9 mouse cellular contexts compared by ENCODE assay signal in genomic region chr8:126267118-126267517, GRCm38 (mm10). TPM values are rescaled to one million over a fixed set of nuclear protein-coding genes. Genes with fewer than 3 reads are reported as not detected.
DNase-seq lines count a peak whose midpoint lies in the region; ATAC-seq and TF ChIP-seq lines count a peak whose summit lies in the region.
"Had no signal": no experiment of that assay in that cellular context is flagged by ENCODE, and none has a peak within 500 bp of the region (broad histone marks: within the 10 kb centered on the region; RNA-seq: fewer than 3 reads in every experiment).

No protein-coding gene starts in this region.

- TF ChIP-seq CTCF in small intestine, adult 2 months (IDR thresholded peaks at IDR 0.05; ENCODE audit: extremely low read depth, insufficient read length, insufficient replicate concordance, low read depth, low read length), result peak; percentile 48; the same call in 1 of the 2 replicates

- DNase-seq in cerebellum, adult 11 months, result peak; percentile 28
- DNase-seq in cerebellum, adult 9-11 months, result no peak
- peak; percentile 6 for DNase-seq in ovary, postnatal 14 days (ENCODE audit: low spot score)
- DNase-seq in ovary, postnatal 36 days (ENCODE audit: low spot score), result no peak
- DNase-seq in embryo, embryonic 9.5 days (ENCODE audit: extremely low spot score), result peak; percentile 4
- DNase-seq in ovary, postnatal 10 days (ENCODE audit: low spot score), result no peak

- H3K36me3 ChIP-seq in small intestine, adult 2 months (ENCODE audit: control insufficient read depth, insufficient read depth, low read length), result no peaks in the 10 kb centered on the region
- no peaks in the 10 kb centered on the region for H3K36me3 ChIP-seq in intestine, embryonic 15.5 days

- WGBS in small intestine, adult 2 months, result 19% methylated on average over 8 of the region's 8 CpGs
- 29% methylated on average over 8 of the region's 8 CpGs for WGBS in intestine, embryonic 15.5 days

- no peak overlapping the region for H3K4me2 ChIP-seq in intestine, embryonic 15.5 days (replicated peaks)

- H3K9me3 ChIP-seq in intestine, embryonic 15.5 days, result no peaks in the 10 kb centered on the region

- no peaks in the 10 kb centered on the region for H3K27me3 ChIP-seq in small intestine, adult 2 months (ENCODE audit: control insufficient read depth, insufficient read depth, low read length)
- no peaks in the 10 kb centered on the region for H3K27me3 ChIP-seq in intestine, embryonic 15.5 days (replicated peaks)

- no peak for ATAC-seq in intestine, embryonic 15.5 days

- H3K4me1 ChIP-seq in small intestine, adult 2 months (ENCODE audit: control insufficient read depth, insufficient read depth, insufficient read length, low read length), result no peaks in the 10 kb centered on the region
- H3K4me1 ChIP-seq in intestine, embryonic 15.5 days (replicated peaks), result no peaks in the 10 kb centered on the region

- H3K9ac ChIP-seq in intestine, embryonic 15.5 days, result no peak overlapping the region

- H3K4me3 ChIP-seq in small intestine, adult 2 months (ENCODE audit: low read depth, low read length), result no peak overlapping the region
- no peak overlapping the region for H3K4me3 ChIP-seq in intestine, embryonic 15.5 days (replicated peaks)

- H3K27ac ChIP-seq in small intestine, adult 2 months (ENCODE audit: insufficient read depth, low read depth, low read length), result no peak overlapping the region
- H3K27ac ChIP-seq in intestine, embryonic 15.5 days, result no peak overlapping the region

- no peak for TF ChIP-seq POLR2A in small intestine, adult 2 months (IDR thresholded peaks at IDR 0.05; ENCODE audit: low read depth, low read length)

RNA-seq across cellular contexts. Expression of gene Slc35f3, which starts 31.2 kb away (rescaled TPM):
- polyA plus RNA-seq in small intestine, adult 2 months (2012; rRNA removed), result not detected in 2 replicates
- 0.39 and 0.60 TPM in 2 replicates for polyA plus RNA-seq in intestine, embryonic 15.5 days (2015; fragmentation: Nextera tagmentation; extraction: Ambion mirVana)
- polyA plus RNA-seq: heart, embryonic 16.5 days had no signal

Comparison
In these comparisons a context has a peak if more than half of its experiments do, and no peak if none do; other contexts are left out.
1. DNase-seq: peak in cerebellum, adult 11 months (single experiment), ovary, postnatal 14 days (single experiment) and embryo, embryonic 9.5 days (single experiment); none in cerebellum, adult 9-11 months (single experiment), ovary, postnatal 36 days (single experiment) and ovary, postnatal 10 days (single experiment).